Mouse (Mus musculus): ENCODE results near the gene Mon2. TPM values are rescaled to one million over a fixed set of nuclear protein-coding genes. Genes with fewer than 3 reads are reported as not detected.
"Not testable (repeated sequence)": the region's sequence is repeated elsewhere in the genome, so short reads cannot be mapped to it uniquely, and the experiment has no call there.

Mon2 gene
- polyA plus RNA-seq, 1 experiment from 2014 or later: 27.3 TPM

DNA sequence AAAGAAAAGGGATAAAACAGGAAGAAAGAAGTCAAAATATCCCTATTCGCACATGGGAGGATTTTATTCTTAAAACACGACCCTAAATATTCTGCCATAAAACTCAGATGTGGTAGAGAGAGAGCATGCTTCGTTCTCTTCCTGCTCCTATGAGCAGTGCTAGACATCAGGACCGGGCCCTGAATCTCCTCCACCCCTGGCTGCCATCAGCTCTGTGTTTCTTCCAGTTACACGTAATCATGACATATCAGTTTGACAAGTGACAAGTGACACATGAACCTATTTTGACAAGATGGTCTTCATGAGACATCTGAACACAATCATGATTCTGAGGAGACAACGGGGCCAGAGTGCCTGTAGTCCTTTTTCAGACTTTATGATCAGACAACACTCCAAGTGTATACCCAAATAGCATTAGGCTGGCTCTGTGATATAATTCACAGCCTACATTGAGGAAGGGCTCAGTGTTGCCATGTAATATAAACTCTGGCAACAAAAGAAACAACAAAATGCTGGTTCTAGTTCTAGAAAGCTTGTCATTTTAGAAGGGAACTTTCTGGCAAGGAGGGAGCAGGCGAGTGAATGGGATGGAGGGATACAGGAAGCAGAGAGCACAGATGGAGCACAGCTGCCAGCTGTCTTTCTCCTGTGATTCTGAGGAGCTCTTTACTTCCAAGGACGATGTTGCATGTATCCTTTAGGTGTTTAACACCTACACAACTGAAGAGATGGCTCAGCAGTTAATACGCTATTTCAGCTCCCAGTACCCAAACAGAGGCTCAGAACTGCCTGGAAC is 20.9 kb downstream of the Mon2 start:
- Histone ChIP-seq H3K4me1 (no peaks in the 10 kb centered on the region), H3K27me3 (replicated peaks) (no peaks in the 10 kb centered on the region), H3K4me3 (no peak overlapping the region), H3K4me2 (no peak overlapping the region), H3K9me3 (no peaks in the 10 kb centered on the region), H3K36me3 (replicated peaks) (peaks cover 7% of the 10 kb centered on the region; the same call in 1 of the 2 replicates), H3K27ac (no peak overlapping the region), H3K9ac (no peak overlapping the region)
- WGBS: 90% methylated on average over 9 of the region's 9 CpGs
- no peak for ATAC-seq (replicated peaks)

DNA sequence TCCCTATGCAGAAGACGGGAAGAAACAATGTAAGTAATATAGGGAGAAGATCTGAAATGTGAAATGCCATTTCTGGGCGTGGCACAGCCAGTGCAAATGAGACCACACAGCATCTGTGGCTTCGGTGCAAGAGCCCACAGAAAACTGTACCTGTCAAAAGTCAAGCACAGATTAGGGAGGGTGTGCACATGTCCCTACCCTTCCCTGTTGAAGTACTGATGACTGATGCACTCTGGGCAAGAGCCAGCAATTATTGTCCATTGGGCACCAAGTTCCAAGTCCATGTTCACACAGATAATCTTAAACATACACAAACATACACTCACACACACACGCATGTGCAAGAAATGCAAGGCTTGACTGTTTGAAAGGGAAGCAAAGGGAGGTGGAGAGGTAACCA is 22.7 kb downstream of the Mon2 start:
- WGBS: 91% methylated on average over 4 of the region's 4 CpGs

DNA sequence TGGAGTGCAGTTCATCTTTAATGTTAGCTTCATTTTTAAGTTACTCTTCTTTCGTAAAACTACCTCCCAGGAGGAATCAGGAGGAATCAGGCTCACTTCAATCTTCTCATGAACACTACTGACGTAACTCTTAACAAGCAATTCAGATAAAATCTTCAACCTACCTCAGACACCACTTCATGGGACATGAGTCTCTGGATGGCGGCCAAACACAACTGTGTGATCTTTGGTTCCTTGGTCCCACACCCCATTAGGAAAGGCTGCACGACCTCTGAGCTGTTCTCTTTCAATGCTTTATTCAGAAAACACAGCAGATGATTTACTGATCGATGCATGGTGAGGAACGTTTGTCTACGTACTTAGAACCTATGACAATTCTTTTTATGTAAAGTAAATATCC is 24.3 kb downstream of the Mon2 start:
- Histone ChIP-seq H3K36me3 (replicated peaks) (peaks cover 11% of the 10 kb centered on the region; the same call in 1 of the 2 replicates), H3K4me2 (no peak overlapping the region), H3K27me3 (replicated peaks) (no peaks in the 10 kb centered on the region), H3K9me3 (no peaks in the 10 kb centered on the region), H3K27ac (no peak overlapping the region), H3K4me1 (no peaks in the 10 kb centered on the region), H3K9ac (no peak overlapping the region), H3K4me3 (no peak overlapping the region)
- no peak for ATAC-seq (replicated peaks)
- WGBS: 85% methylated on average over 7 of the region's 7 CpGs

More for the DNA sequence above, 22.7 kb downstream of the Mon2 start:
- Histone ChIP-seq H3K4me2 (no peak overlapping the region), H3K36me3 (replicated peaks) (peaks cover 10% of the 10 kb centered on the region; the same call in 1 of the 2 replicates), H3K9me3 (no peaks in the 10 kb centered on the region), H3K4me3 (no peak overlapping the region), H3K4me1 (no peaks in the 10 kb centered on the region), H3K27me3 (replicated peaks) (no peaks in the 10 kb centered on the region), H3K27ac (no peak overlapping the region), H3K9ac (no peak overlapping the region)
- ATAC-seq (replicated peaks): no peak

DNA sequence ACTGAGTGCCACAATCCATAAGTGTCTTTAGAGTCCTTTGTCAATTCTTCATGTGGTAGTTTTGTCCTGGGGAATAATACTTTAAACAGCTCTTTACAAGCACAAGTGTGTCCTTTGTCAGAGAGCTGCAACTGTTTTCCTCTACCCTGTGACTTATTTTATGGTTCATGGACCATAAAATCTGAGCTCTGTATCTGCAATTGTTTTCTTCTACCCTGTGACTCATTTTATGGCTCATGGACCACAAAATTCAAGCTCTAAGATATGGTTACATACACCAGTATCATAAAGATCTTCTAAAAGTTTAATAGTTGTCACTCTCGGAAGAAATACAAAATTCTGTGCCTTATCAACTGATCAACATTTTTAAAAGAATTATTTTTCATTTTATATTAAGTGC is 27.6 kb downstream of the Mon2 start:
- H3K36me3 ChIP-seq (replicated peaks): peaks cover 11% of the 10 kb centered on the region; the same call in 1 of the 2 replicates
- 96% methylated on average over 1 of the region's 1 CpGs for WGBS

DNA sequence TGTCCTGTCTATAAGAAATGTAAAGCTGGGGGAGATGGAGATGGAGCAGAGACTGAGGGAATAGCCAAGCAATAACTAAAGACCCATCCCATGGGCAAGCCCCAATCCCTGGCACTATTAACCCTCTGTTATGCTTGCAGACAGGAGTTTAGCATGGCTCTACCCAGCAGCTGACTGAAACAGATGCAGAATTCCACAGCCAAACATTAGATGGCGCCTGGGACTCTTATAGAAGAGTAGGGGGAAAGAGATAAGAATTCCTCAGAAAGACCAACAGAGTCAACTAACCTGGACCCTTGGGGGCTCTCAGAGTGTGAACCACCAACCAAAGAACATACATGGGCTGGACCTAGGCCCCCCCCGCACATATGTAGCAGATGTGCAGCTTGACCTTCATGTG is 36.4 kb downstream of the Mon2 start:
- Histone ChIP-seq H3K27me3 (replicated peaks) (no peaks in the 10 kb centered on the region), H3K27ac (no peak overlapping the region), H3K36me3 (replicated peaks) (peaks cover 10% of the 10 kb centered on the region), H3K9me3 (no peaks in the 10 kb centered on the region), H3K4me2 (no peak overlapping the region), H3K9ac (no peak overlapping the region), H3K4me3 (no peak overlapping the region), H3K4me1 (no peaks in the 10 kb centered on the region)
- no peak for ATAC-seq (replicated peaks)
- WGBS: 59% methylated on average over 2 of the region's 2 CpGs

More for the DNA sequence above, 27.6 kb downstream of the Mon2 start:
- H3K9me3 ChIP-seq: no peaks in the 10 kb centered on the region
- no peaks in the 10 kb centered on the region for H3K4me1 ChIP-seq
- ATAC-seq (replicated peaks): no peak
- H3K4me2 ChIP-seq: no peak overlapping the region
- no peak overlapping the region for H3K9ac ChIP-seq
- H3K4me3 ChIP-seq: no peak overlapping the region
- H3K27me3 ChIP-seq (replicated peaks): no peaks in the 10 kb centered on the region
- no peak overlapping the region for H3K27ac ChIP-seq

DNA sequence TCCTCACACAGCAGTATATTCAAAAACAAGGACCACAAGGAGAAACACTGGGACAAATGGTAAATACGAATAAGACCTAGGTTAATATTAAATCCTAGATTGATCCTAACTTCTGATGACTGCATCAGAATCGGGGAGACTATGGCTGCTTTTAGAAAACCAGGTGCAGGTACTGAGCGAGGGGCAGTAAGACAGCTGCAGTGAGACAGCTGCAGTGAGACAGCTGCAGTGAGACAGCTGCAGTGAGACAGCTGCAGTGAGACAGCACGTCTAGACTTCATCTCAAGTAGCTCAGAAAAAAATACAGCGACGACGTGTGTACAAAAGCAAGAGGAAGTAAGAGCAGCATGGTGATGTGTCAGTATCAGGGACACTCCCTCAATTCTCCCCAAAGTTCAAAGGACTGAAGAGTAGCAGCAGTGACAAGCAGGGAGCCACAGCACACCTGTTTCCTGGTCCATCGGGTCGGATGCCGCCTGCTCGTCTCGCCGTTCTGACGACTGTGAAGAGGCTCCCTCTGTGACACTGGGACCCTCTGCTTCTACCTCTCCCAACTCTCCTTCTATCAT is 44.1 kb downstream of the Mon2 start:
- 90% methylated on average over 14 of the region's 14 CpGs for WGBS
- no peak overlapping the region for H3K9ac ChIP-seq
- ATAC-seq (replicated peaks): no peak
- H3K4me1 ChIP-seq: no peaks in the 10 kb centered on the region
- no peak overlapping the region for H3K27ac ChIP-seq
- H3K4me2 ChIP-seq: no peak overlapping the region
- no peaks in the 10 kb centered on the region for H3K9me3 ChIP-seq
- peaks cover 33% of the 10 kb centered on the region for H3K36me3 ChIP-seq (replicated peaks)
- no peak overlapping the region for H3K4me3 ChIP-seq
- no peaks in the 10 kb centered on the region for H3K27me3 ChIP-seq (replicated peaks)

DNA sequence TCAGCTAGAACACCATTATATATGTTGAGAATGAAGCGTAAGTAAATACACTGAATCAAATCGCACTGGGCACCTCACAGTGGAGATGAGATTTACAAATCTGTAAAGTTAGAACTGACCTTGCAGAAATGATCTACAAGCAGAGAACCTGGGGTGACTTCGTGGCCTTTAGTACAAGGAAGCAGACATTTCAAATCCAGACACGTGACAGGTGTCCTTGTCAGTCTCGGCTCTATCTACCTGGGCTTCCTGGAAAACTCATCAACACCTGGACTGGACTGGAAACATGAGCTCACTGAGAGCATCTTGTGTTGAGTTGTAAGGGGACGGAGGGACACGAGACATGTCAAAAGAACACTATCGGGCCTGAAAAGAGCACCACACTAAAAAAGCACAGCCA is 44.9 kb downstream of the Mon2 start:
- Histone ChIP-seq H3K4me1 (no peaks in the 10 kb centered on the region), H3K27ac (no peak overlapping the region), H3K9ac (no peak overlapping the region), H3K9me3 (no peaks in the 10 kb centered on the region), H3K27me3 (replicated peaks) (no peaks in the 10 kb centered on the region), H3K4me2 (no peak overlapping the region), H3K36me3 (replicated peaks) (peaks cover 39% of the 10 kb centered on the region), H3K4me3 (no peak overlapping the region)
- WGBS: 97% methylated on average over 8 of the region's 8 CpGs
- ATAC-seq (replicated peaks): no peak

DNA sequence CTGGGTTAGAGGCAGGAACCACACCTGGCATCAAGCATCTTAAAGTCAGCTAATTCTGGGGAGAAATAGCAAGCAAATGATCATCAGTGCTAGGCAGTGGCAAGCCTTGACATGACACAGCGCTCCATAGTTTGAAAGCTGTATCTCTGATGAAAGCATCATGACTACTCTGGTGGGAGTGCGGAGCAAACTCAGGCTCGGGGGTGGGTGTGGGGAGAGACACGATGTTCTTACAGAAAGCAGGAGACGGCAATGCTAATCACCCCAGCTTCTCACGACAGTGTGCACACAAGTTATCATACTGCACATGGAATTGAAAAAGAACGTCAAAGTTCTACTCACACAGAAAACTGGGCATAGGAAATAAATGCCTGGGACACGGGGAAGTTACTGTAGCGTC is 45.7 kb downstream of the Mon2 start:
- H3K9me3 ChIP-seq: no peaks in the 10 kb centered on the region
- no peak for ATAC-seq (replicated peaks)
- 94% methylated on average over 9 of the region's 9 CpGs for WGBS
- peaks cover 47% of the 10 kb centered on the region for H3K36me3 ChIP-seq (replicated peaks)
- H3K4me2 ChIP-seq: no peak overlapping the region
- H3K4me1 ChIP-seq: no peaks in the 10 kb centered on the region
- H3K9ac ChIP-seq: no peak overlapping the region
- no peaks in the 10 kb centered on the region for H3K27me3 ChIP-seq (replicated peaks)
- H3K27ac ChIP-seq: no peak overlapping the region
- no peak overlapping the region for H3K4me3 ChIP-seq

DNA sequence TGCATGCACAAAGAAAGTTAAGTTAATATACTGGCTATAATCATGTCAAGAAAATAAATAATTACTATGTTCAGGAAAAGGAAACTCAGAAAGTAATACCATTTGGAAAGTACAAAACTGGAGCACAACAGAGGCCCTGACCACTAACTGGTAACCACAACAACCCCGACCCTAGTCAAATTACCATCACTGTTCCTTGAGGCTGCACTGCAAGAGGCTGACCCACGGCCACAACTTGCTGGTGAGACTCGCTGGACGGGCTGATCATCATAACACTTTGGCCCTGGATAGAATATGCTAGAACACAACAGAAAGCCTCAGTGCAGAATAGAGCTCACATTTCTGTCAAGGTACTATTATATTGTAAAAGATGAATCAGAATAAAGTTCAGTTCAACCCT is 47.4 kb downstream of the Mon2 start:
- H3K27me3 ChIP-seq (replicated peaks): no peaks in the 10 kb centered on the region
- H3K9me3 ChIP-seq: no peaks in the 10 kb centered on the region
- no peak overlapping the region for H3K27ac ChIP-seq
- 93% methylated on average over 4 of the region's 4 CpGs for WGBS
- ATAC-seq (replicated peaks): no peak
- no peak overlapping the region for H3K9ac ChIP-seq
- no peaks in the 10 kb centered on the region for H3K4me1 ChIP-seq
- no peak overlapping the region for H3K4me3 ChIP-seq
- H3K4me2 ChIP-seq: no peak overlapping the region
- H3K36me3 ChIP-seq (replicated peaks): peaks cover 48% of the 10 kb centered on the region

DNA sequence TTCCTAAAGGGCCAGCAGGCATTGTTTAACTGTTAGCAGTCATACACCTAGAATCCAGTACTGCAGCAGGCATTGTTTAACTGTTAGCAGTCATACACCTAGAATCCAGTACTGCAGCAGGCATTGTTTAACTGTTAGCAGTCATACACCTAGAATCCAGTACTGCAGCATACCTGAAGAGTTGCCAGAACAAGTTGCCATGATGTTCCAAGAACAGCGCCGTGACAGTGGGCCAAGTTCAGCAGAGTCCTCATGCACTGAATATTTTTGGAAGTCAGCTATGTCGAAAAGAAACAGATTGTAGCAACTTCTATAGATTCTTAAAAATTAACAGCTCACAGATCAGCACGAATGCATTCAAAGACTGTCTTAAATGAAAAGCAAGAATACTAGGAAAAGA is 49.6 kb downstream of the Mon2 start:
- peaks cover 55% of the 10 kb centered on the region for H3K36me3 ChIP-seq (replicated peaks)
- not testable (repeated sequence) for H3K9me3 ChIP-seq; H3K4me3 ChIP-seq; H3K4me1 ChIP-seq; H3K27me3 ChIP-seq (replicated peaks); ATAC-seq (replicated peaks); H3K27ac ChIP-seq; H3K9ac ChIP-seq; H3K4me2 ChIP-seq
- 98% methylated on average over 4 of the region's 4 CpGs for WGBS

DNA sequence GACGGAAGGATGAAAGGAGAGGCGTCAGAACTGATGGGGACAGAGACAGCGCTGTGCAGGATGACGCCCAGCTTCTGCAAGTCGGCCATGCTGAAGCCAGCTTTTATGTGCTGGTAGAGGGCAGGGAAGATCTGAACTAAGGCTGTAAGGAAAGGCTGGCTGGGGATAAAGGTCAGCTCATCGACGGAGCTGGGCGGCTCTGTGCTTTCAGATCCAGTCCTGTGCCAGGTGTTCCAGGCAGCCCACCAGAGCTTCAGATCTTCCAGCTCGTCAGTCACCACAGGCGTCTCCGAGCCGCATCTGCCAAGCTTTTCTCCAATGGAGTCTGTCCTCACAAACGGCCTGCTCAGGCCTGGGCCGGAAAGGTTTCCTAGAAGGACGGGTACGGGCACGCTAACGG is 62.9 kb downstream of the Mon2 start:
- Histone ChIP-seq H3K9ac (no peak overlapping the region), H3K27me3 (replicated peaks) (no peaks in the 10 kb centered on the region), H3K9me3 (no peaks in the 10 kb centered on the region), H3K4me3 (no peak overlapping the region), H3K36me3 (replicated peaks) (peaks cover 58% of the 10 kb centered on the region), H3K27ac (no peak overlapping the region), H3K4me2 (no peak overlapping the region), H3K4me1 (no peaks in the 10 kb centered on the region)
- no peak for ATAC-seq (replicated peaks)
- WGBS: 34% methylated on average over 18 of the region's 18 CpGs

DNA sequence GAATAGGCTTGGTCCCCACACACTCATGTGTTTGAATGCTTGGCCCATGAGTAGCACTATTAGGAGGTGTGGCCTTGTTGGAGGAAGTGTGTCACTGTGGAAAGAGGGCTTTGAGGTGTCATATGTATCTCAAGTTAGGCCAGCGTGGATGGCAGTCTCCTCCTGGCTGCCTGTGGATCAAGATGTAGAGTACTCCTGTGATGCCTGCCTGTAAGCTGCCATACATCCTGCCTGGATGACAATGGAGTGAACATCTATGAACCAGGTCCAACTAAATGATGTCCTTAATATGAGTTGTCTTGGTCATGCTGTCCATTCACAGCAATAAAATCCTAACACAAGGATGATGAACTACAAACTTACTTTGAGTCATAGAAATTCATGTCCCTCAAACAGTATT is 64.9 kb downstream of the Mon2 start:
- Histone ChIP-seq H3K36me3 (replicated peaks) (peaks cover 51% of the 10 kb centered on the region), H3K9ac (no peak overlapping the region), H3K4me1 (no peaks in the 10 kb centered on the region), H3K27ac (no peak overlapping the region), H3K9me3 (no peaks in the 10 kb centered on the region), H3K27me3 (replicated peaks) (no peaks in the 10 kb centered on the region), H3K4me2 (no peak overlapping the region), H3K4me3 (no peak overlapping the region)
- WGBS: 94% methylated on average over 1 of the region's 1 CpGs
- no peak for ATAC-seq (replicated peaks)
